Mouse (Mus musculus) liver, embryonic 14 days (tissue): ENCODE results near the gene Zfp804a. TPM values are rescaled to one million over a fixed set of nuclear protein-coding genes. Genes with fewer than 3 reads are reported as not detected.

Experiments
- polyA plus RNA-seq: library from polyadenylated mRNA; depleted of rRNA; stranded (reverse); fragments of >200 nt; gene quantifications from 2 replicates; pipeline ENCODE4 v1.2.3, GENCODE M21; 2012; rRNA removed

Zfp804a gene
- 0.01 and 0.02 TPM in 2 replicates for polyA plus RNA-seq

GRCm38 (mm10) chr2:82053185-82053891 is at the start of gene Zfp804a:
Zfp804a (plus strand) TSS chr2:82053222.

